Mouse (Mus musculus) olfactory bulb, adult 2 months (tissue): ENCODE results near the gene Slc7a8.

Experiments
- CTCF ChIP-seq: fragments of 200-500 bp; IDR thresholded peaks from 2 replicates; pipeline ENCODE4 v1.5.1; 2012; ENCODE audit warnings: low read depth, mild to moderate bottlenecking, low read length, moderate library complexity; ENCODE audit not compliant: insufficient read depth
- POLR2A ChIP-seq: fragments of 200-500 bp; IDR thresholded peaks from 2 replicates; pipeline ENCODE4 v1.6.1; 2012; ENCODE audit warnings: mild to moderate bottlenecking, low read depth, low read length, moderate library complexity; ENCODE audit not compliant: insufficient read depth

DNA sequence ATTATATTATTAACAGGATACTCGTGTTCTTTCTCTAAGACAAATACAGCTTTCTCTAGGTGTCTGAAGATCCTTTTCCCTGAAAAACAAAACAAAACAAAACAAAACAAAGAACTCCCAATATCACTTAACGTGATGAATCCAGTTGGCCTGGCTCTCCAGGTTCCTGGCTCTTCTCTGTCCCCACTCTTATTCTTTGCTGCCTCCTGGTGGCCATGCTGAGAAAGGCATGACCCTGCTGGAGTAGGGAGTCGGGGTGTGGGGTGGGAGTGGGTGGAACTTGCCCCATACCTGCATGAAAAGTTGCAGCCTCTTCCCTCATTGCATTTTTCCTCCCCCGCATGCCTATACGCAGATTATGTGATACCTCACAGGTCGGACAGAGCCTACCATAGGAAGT, 80.4 kb downstream of the Slc7a8 start:
- TF ChIP-seq POLR2A = no peak
- peak; percentile 79 for TF ChIP-seq CTCF
